Mouse (Mus musculus): ENCODE results near the gene Slc20a1.

DNA sequence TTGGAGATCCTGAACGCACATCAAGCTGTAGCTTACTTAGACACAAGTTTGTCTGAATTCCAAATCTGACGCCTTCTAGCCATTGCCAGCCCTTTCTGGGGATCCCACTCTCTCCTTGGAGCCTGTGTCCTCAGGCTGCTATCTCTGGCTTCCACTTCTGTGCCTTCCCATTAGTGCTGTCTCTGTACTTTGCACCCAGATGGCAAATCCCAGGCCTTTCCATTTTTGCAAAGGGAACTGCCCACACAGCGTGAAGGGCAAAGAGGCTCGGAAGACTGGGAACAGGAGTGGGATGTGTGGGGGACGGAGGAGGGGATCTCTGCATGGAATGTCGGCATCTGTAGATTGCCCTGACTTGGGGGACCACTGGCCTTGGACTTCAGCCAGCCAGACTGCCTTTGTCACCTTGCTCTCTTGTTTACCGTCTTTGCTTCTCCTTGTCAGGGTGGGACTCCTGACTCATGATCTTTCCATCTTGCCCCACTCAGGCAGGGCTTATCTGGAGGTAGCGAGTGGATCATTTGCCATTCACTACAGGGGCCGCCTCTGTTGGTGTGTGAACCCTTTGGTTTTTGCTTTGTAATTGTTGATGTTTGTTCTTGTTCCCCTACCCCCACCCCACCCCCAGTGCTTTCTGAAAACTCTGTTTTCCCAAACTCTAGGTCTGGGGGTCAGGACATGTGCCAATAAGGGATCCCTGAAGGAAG is 42.3 kb downstream of the Slc20a1 start:
- TF ChIP-seq POLR2A (IDR thresholded peaks at IDR 0.05; ENCODE audit: low read depth, low read length): no peak
- TF ChIP-seq CTCF (conservative IDR thresholded peaks at IDR 0.05; ENCODE audit: insufficient read depth, insufficient read length, low read depth, low read length): no peak

Data from kidney, adult 2 months (tissue).